Mouse (Mus musculus) neural tube, embryonic 11.5 days (tissue): ENCODE measurements around the gene Fam170b. TPM values are rescaled to one million over a fixed set of nuclear protein-coding genes. Genes with fewer than 3 reads are reported as not detected.

Experiments
- ATAC-seq: fragments of 200-750 bp; cut with Nextera tagmentation; 2 replicates; pipeline ENCODE4 v1.8.0; 2017; ENCODE audit warnings: moderate number of reproducible peaks, mild to moderate bottlenecking, moderate TSS enrichment, moderate library complexity; ENCODE audit not compliant: insufficient read depth, low FRiP score, low TSS enrichment
- DNase-seq: peaks from one replicate; pipeline ENCODE4 v3.0.0-alpha.2; 2015; ENCODE audit warnings: low spot score
- H3K27ac ChIP-seq: fragments of 300-500 bp; sonication (generic); 2 replicates; pipeline ENCODE4 v1.5.1; 2014; ENCODE audit warnings: low read depth, mild to moderate bottlenecking, low read length
- H3K27me3 ChIP-seq: fragments of 300-500 bp; sonication (generic); 2 replicates; pipeline ENCODE4 v1.6.1; 2014; ENCODE audit warnings: mild to moderate bottlenecking, low read length, mixed read lengths; ENCODE audit not compliant: control insufficient read depth, insufficient read depth
- H3K36me3 ChIP-seq: fragments of 300-500 bp; sonication (generic); 2 replicates; pipeline ENCODE4 v1.6.1; 2014; ENCODE audit warnings: mild to moderate bottlenecking, low read length, moderate library complexity, mixed read lengths; ENCODE audit not compliant: control insufficient read depth, insufficient read depth
- H3K4me1 ChIP-seq: fragments of 300-500 bp; sonication (generic); 2 replicates; pipeline ENCODE4 v1.6.1; 2014; ENCODE audit warnings: low read length, mixed read lengths; ENCODE audit not compliant: control insufficient read depth, insufficient read depth
- H3K4me2 ChIP-seq: fragments of 300-500 bp; sonication (generic); 2 replicates; pipeline ENCODE4 v1.6.1; 2014; ENCODE audit warnings: low read depth, mild to moderate bottlenecking, moderate library complexity
- H3K4me3 ChIP-seq: fragments of 300-500 bp; sonication (generic); 2 replicates; pipeline ENCODE4 v1.5.1; 2014; ENCODE audit warnings: low read depth, low read length
- H3K9ac ChIP-seq: fragments of 300-500 bp; sonication (generic); 2 replicates; pipeline ENCODE4 v1.6.1; 2014; ENCODE audit warnings: mild to moderate bottlenecking, low read length
- H3K9me3 ChIP-seq: fragments of 300-500 bp; sonication (generic); 2 replicates; pipeline ENCODE4 v1.6.1; 2016; ENCODE audit warnings: low read length; ENCODE audit not compliant: control insufficient read depth
- WGBS: fragments of 180-500 bp; shearing (Covaris S2); extraction: QIAGEN DNeasy Blood & Tissue Kit; methylation state at CpG from one replicate; pipeline ENCODE4 v1.1.7; 2014; 5-methylcytosine and 5-hydroxymethylcytosine counted together
- polyA plus RNA-seq: library from polyadenylated mRNA; unstranded; fragments of >200 nt; fragmentation: Nextera tagmentation; extraction: Ambion mirVana; gene quantifications from 2 replicates; pipeline ENCODE4 v1.2.1, GENCODE M21; 2014

The Fam170b gene
- polyA plus RNA-seq, 1 experiment from 2014 or later: not detected

- Histone ChIP-seq H3K27me3 (no peaks in the 10 kb centered on the region), H3K27ac (no peak overlapping the region), H3K36me3 (no peaks in the 10 kb centered on the region), H3K4me3 (no peak overlapping the region), H3K4me1 (no peaks in the 10 kb centered on the region), H3K9me3 (no peaks in the 10 kb centered on the region), H3K4me2 (no peak overlapping the region), H3K9ac (no peak overlapping the region)
- ATAC-seq: no peak
- no peak for DNase-seq
Observed at GRCm38 (mm10) chr14:32842052-32842451, 8.3 kb downstream of the Fam170b start.

- WGBS: 92% methylated on average over 4 of the region's 4 CpGs
- H3K9me3 ChIP-seq: no peaks in the 10 kb centered on the region
- ATAC-seq: no peak
Observed at GRCm38 (mm10) chr14:32854059-32854458, 20.3 kb downstream of the Fam170b start.

GRCm38 (mm10) chr14:32856246-32856645 is 22.5 kb downstream of the Fam170b start:
- no peak for DNase-seq
- Histone ChIP-seq H3K36me3 (no peaks in the 10 kb centered on the region), H3K9me3 (no peaks in the 10 kb centered on the region), H3K4me2 (peak overlapping the region; percentile 84), H3K27ac (no peak overlapping the region), H3K4me3 (peak overlapping the region; percentile 44), H3K4me1 (peaks cover 5% of the 10 kb centered on the region; the same call in 1 of the 2 replicates), H3K9ac (no peak overlapping the region; the same call in 1 of the 2 replicates), H3K27me3 (peaks cover 3% of the 10 kb centered on the region; the same call in 1 of the 2 replicates)
- ATAC-seq: peak; percentile 23; the same call in 1 of the 2 replicates
- 39% methylated on average over 5 of the region's 5 CpGs for WGBS

More at GRCm38 (mm10) chr14:32854059-32854458, 20.3 kb downstream of the Fam170b start:
- no peak overlapping the region for H3K4me3 ChIP-seq
- H3K27me3 ChIP-seq: peaks cover 3% of the 10 kb centered on the region; the same call in 1 of the 2 replicates
- H3K9ac ChIP-seq: no peak overlapping the region
- no peak overlapping the region for H3K27ac ChIP-seq
- no peaks in the 10 kb centered on the region for H3K4me1 ChIP-seq
- no peak overlapping the region for H3K4me2 ChIP-seq
- no peak for DNase-seq
- H3K36me3 ChIP-seq: no peaks in the 10 kb centered on the region

GRCm38 (mm10) chr14:32856681-32857328 is 23.0 kb downstream of the Fam170b start, which contains the start of gene Vstm4:
Gene Vstm4, plus strand, starts transcription at chr14:32856756.
- peak; percentile 55 for ATAC-seq
- H3K4me1 ChIP-seq: peaks cover 5% of the 10 kb centered on the region; the same call in 1 of the 2 replicates
- peak within 1 kb of the TSS; percentile 79 for H3K9ac ChIP-seq
- no peak within 1 kb of the TSS for H3K27ac ChIP-seq
- H3K36me3 ChIP-seq: no peaks in the 10 kb centered on the region
- peak within 1 kb of the TSS; percentile 84 for H3K4me2 ChIP-seq
- H3K4me3 ChIP-seq: peak within 1 kb of the TSS; percentile 44
- H3K9me3 ChIP-seq: no peaks in the 10 kb centered on the region
- peak; percentile 71 for DNase-seq
- WGBS: under 1% methylated on average over 57 of the region's 68 CpGs
- H3K27me3 ChIP-seq: peaks cover 3% of the 10 kb centered on the region; the same call in 1 of the 2 replicates

GRCm38 (mm10) chr14:32858361-32858760 is 24.6 kb downstream of the Fam170b start:
- H3K4me3 ChIP-seq: no peak overlapping the region
- WGBS: 92% methylated on average over 10 of the region's 10 CpGs
- no peak overlapping the region for H3K4me2 ChIP-seq
- H3K9ac ChIP-seq: no peak overlapping the region
- ATAC-seq (no peak), DNase-seq (no peak)
- no peaks in the 10 kb centered on the region for H3K9me3 ChIP-seq
- peaks cover 3% of the 10 kb centered on the region; the same call in 1 of the 2 replicates for H3K27me3 ChIP-seq
- no peaks in the 10 kb centered on the region for H3K36me3 ChIP-seq
- no peak overlapping the region for H3K27ac ChIP-seq
- peaks cover 5% of the 10 kb centered on the region; the same call in 1 of the 2 replicates for H3K4me1 ChIP-seq

GRCm38 (mm10) chr14:32858941-32859510 is 25.3 kb downstream of the Fam170b start:
- Histone ChIP-seq H3K27ac (no peak overlapping the region), H3K9ac (no peak overlapping the region), H3K36me3 (no peaks in the 10 kb centered on the region), H3K4me3 (no peak overlapping the region), H3K27me3 (peaks cover 3% of the 10 kb centered on the region; the same call in 1 of the 2 replicates), H3K4me2 (no peak overlapping the region), H3K4me1 (peaks cover 5% of the 10 kb centered on the region; the same call in 1 of the 2 replicates), H3K9me3 (no peaks in the 10 kb centered on the region)
- DNase-seq (no peak), ATAC-seq (no peak)
- WGBS: 78% methylated on average over 6 of the region's 6 CpGs

- Histone ChIP-seq H3K4me1 (peaks cover 5% of the 10 kb centered on the region; the same call in 1 of the 2 replicates), H3K9ac (no peak overlapping the region), H3K36me3 (no peaks in the 10 kb centered on the region), H3K27me3 (peaks cover 3% of the 10 kb centered on the region; the same call in 1 of the 2 replicates), H3K9me3 (no peaks in the 10 kb centered on the region), H3K4me3 (no peak overlapping the region), H3K27ac (no peak overlapping the region), H3K4me2 (no peak overlapping the region)
- DNase-seq (peak; percentile 29), ATAC-seq (no peak)
- 62% methylated on average over 11 of the region's 11 CpGs for WGBS
Observed at GRCm38 (mm10) chr14:32859831-32860569, 26.2 kb downstream of the Fam170b start.

GRCm38 (mm10) chr14:32861149-32861581 is 27.4 kb downstream of the Fam170b start:
- ATAC-seq: no peak
- no peak overlapping the region for H3K4me3 ChIP-seq

More at GRCm38 (mm10) chr14:32861149-32861581, 27.4 kb downstream of the Fam170b start:
- Histone ChIP-seq H3K27me3 (peaks cover 3% of the 10 kb centered on the region; the same call in 1 of the 2 replicates), H3K4me2 (no peak overlapping the region), H3K4me1 (peaks cover 5% of the 10 kb centered on the region; the same call in 1 of the 2 replicates), H3K9ac (no peak overlapping the region), H3K9me3 (no peaks in the 10 kb centered on the region), H3K36me3 (no peaks in the 10 kb centered on the region), H3K27ac (no peak overlapping the region)
- 49% methylated on average over 6 of the region's 6 CpGs for WGBS
- DNase-seq: peak; percentile 23
